Mouse (Mus musculus) limb, embryonic 14.5 days (tissue): ENCODE data around the gene Slc35d1. TPM values are rescaled to one million over a fixed set of nuclear protein-coding genes. Genes with fewer than 3 reads are reported as not detected.

ENCODE experiments used
- ATAC-seq: fragments of 200-750 bp; cut with Nextera tagmentation; 2 replicates; pipeline ENCODE4 v1.8.0; 2017; ENCODE audit warnings: low read depth, moderate number of reproducible peaks, moderate TSS enrichment; ENCODE audit not compliant: low FRiP score
- DNase-seq: peaks from one replicate; pipeline ENCODE4 v3.0.0-alpha.2; 2015; ENCODE audit warnings: low spot score
- H3K27ac ChIP-seq: fragments of 300-500 bp; sonication (generic); replicated peaks from 2 replicates; pipeline ENCODE4 v1.5.1; 2014; ENCODE audit warnings: low read depth, mild to moderate bottlenecking, low read length, moderate library complexity, mixed read lengths
- H3K27me3 ChIP-seq: fragments of 300-500 bp; sonication (generic); 2 replicates; pipeline ENCODE4 v1.6.1; 2014; ENCODE audit warnings: low read length, mixed read lengths; ENCODE audit not compliant: control insufficient read depth, insufficient read depth
- H3K36me3 ChIP-seq: fragments of 300-500 bp; sonication (generic); 2 replicates; pipeline ENCODE4 v1.6.1; 2014; ENCODE audit warnings: mild to moderate bottlenecking, low read length, moderate library complexity, mixed read lengths; ENCODE audit not compliant: control insufficient read depth, insufficient read depth
- H3K4me1 ChIP-seq: fragments of 300-500 bp; sonication (generic); 2 replicates; pipeline ENCODE4 v1.6.1; 2014; ENCODE audit warnings: antibody characterized with exemption, low read length, mixed read lengths; ENCODE audit not compliant: control insufficient read depth, insufficient read depth
- H3K4me2 ChIP-seq: fragments of 300-500 bp; sonication (generic); replicated peaks from 2 replicates; pipeline ENCODE4 v1.6.1; 2014; ENCODE audit warnings: low read depth, mild to moderate bottlenecking, low read length, moderate library complexity; ENCODE audit not compliant: severe bottlenecking
- H3K4me3 ChIP-seq: fragments of 300-500 bp; sonication (generic); replicated peaks from 2 replicates; pipeline ENCODE4 v1.5.1; 2014; ENCODE audit warnings: low read length
- H3K9ac ChIP-seq: fragments of 300-500 bp; sonication (generic); 2 replicates; pipeline ENCODE4 v1.6.1; 2014; ENCODE audit warnings: mild to moderate bottlenecking, low read depth, low read length, moderate library complexity; ENCODE audit not compliant: severe bottlenecking
- H3K9me3 ChIP-seq: fragments of 300-500 bp; sonication (generic); 2 replicates; pipeline ENCODE4 v1.6.1; 2016; ENCODE audit warnings: low read length; ENCODE audit not compliant: control insufficient read depth
- POLR2A ChIP-seq: fragments of 200-500 bp; IDR thresholded peaks from 2 replicates; pipeline ENCODE4 v1.8.0; 2012; ENCODE audit warnings: inconsistent platforms, mild to moderate bottlenecking, moderate library complexity, borderline replicate concordance; ENCODE audit not compliant: insufficient read depth, insufficient read length; ENCODE audit errors: extremely low read depth
- WGBS: fragments of 180-500 bp; shearing (Covaris S2); extraction: QIAGEN DNeasy Blood & Tissue Kit; methylation state at CpG from one replicate; pipeline ENCODE4 v1.1.7; 2014; 5-methylcytosine and 5-hydroxymethylcytosine counted together
- polyA plus RNA-seq, 2 experiments: library from polyadenylated mRNA; depleted of rRNA in 1 of 2; stranded (reverse) in 1 of 2; unstranded in 1 of 2; fragments of >200 nt; fragmentation: Nextera tagmentation in 1 of 2; extraction: Ambion mirVana in 1 of 2; gene quantifications; 2 replicates each; pipeline versions ENCODE4 v1.2.1 to v1.2.3; 2012 to 2014

Gene Slc35d1
- polyA plus RNA-seq, 2 experiments: 12.2 to 18.0 TPM

- TF ChIP-seq POLR2A: no peak
- Histone ChIP-seq H3K36me3 (0 out of 2 replicates have a peak, but pooled peaks cover 5% of the 10 kb centered on the region), H3K9ac (no peak overlapping the region), H3K4me2 (peak overlapping the region; percentile 67), H3K27me3 (no peaks in the 10 kb centered on the region), H3K9me3 (no peaks in the 10 kb centered on the region), H3K4me3 (0 out of 2 replicates have a peak overlapping the region, but pooled peaks have one; percentile 95), H3K27ac (no peak overlapping the region), H3K4me1 (peaks cover 16% of the 10 kb centered on the region)
- DNase-seq (no peak), ATAC-seq (no peak)
- 87% methylated on average over 9 of the region's 9 CpGs for WGBS
Observed at GRCm38 (mm10) chr4:103120874-103121389, 94.0 kb downstream of the Slc35d1 start.

Other genes starting within 250 kb of the Slc35d1 start
- gene Tctex1d1, start 236.6 kb downstream of the Slc35d1 start, polyA plus RNA-seq (2012; rRNA removed): 0.12 and 0.30 TPM in 2 replicates
- 0.56 and 0.59 TPM in 2 replicates for gene Tctex1d1, start 236.6 kb downstream of the Slc35d1 start, polyA plus RNA-seq (2014; fragmentation: Nextera tagmentation; extraction: Ambion mirVana)
- 0.52 and 1.0 TPM in 2 replicates for gene Insl5, start 188.3 kb downstream of the Slc35d1 start, polyA plus RNA-seq (2012; rRNA removed)
- gene Insl5, start 188.3 kb downstream of the Slc35d1 start, polyA plus RNA-seq (2014; fragmentation: Nextera tagmentation; extraction: Ambion mirVana): not detected in 2 replicates
- 32.8 and 32.9 TPM in 2 replicates for gene Mier1, start 100.8 kb downstream of the Slc35d1 start, polyA plus RNA-seq (2012; rRNA removed)
- 41.2 and 46.4 TPM in 2 replicates for gene Mier1, start 100.8 kb downstream of the Slc35d1 start, polyA plus RNA-seq (2014; fragmentation: Nextera tagmentation; extraction: Ambion mirVana)
- 5.4 and 7.0 TPM in 2 replicates for gene Wdr78, start 100.6 kb downstream of the Slc35d1 start, polyA plus RNA-seq (2012; rRNA removed)
- gene Wdr78, start 100.6 kb downstream of the Slc35d1 start, polyA plus RNA-seq (2014; fragmentation: Nextera tagmentation; extraction: Ambion mirVana): 3.4 and 4.4 TPM in 2 replicates
- gene 4921539E11Rik, start 75.7 kb upstream of the Slc35d1 start, polyA plus RNA-seq (2012; rRNA removed): not detected in 2 replicates
- not detected in 2 replicates for gene 4921539E11Rik, start 75.7 kb upstream of the Slc35d1 start, polyA plus RNA-seq (2014; fragmentation: Nextera tagmentation; extraction: Ambion mirVana)
- gene Oma1, start 98.6 kb upstream of the Slc35d1 start, polyA plus RNA-seq (2012; rRNA removed): 10.2 and 10.4 TPM in 2 replicates
- gene Oma1, start 98.6 kb upstream of the Slc35d1 start, polyA plus RNA-seq (2014; fragmentation: Nextera tagmentation; extraction: Ambion mirVana): 15.1 and 16.7 TPM in 2 replicates